Mouse (Mus musculus) ES-E14 (cell line): ENCODE results near the gene Uchl5. TPM values are rescaled to one million over a fixed set of nuclear protein-coding genes. Genes with fewer than 3 reads are reported as not detected.
A peak's percentile ranks its signal among the peaks of the same experiment; 100 is the strongest.

ENCODE experiments used
- DNase-seq: peaks from one replicate; pipeline ENCODE4 v3.0.0-alpha.2; 2013; ENCODE audit warnings: low read depth, low spot score
- H3K27ac ChIP-seq: 2 replicates; pipeline ENCODE4 v1.5.1; 2012; ENCODE audit warnings: low read depth, mild to moderate bottlenecking, low read length, moderate library complexity, mixed read lengths; ENCODE audit not compliant: poor library complexity, insufficient read depth, severe bottlenecking
- H3K36me3 ChIP-seq: 2 replicates; pipeline ENCODE4 v1.6.1; 2012; ENCODE audit warnings: mild to moderate bottlenecking, low read length, moderate library complexity, mixed read lengths; ENCODE audit not compliant: control insufficient read depth, poor library complexity, insufficient read depth, severe bottlenecking
- H3K4me1 ChIP-seq, 2 experiments: fragments of 150-350 bp in 1 of 2; sonication (generic) in 1 of 2; 2 replicates each; pipeline ENCODE4 v1.6.1; 2012; ENCODE audit warnings: low read length in 2 of 2, mild to moderate bottlenecking in 1 of 2, mixed read lengths in 1 of 2; ENCODE audit not compliant: control insufficient read depth in 2 of 2, insufficient read depth in 2 of 2, poor library complexity in 1 of 2
- H3K4me3 ChIP-seq, 2 experiments: fragments of 150-350 bp in 1 of 2; sonication (generic) in 1 of 2; 2 replicates each; pipeline ENCODE4 v1.5.1; 2012; ENCODE audit warnings: low read length in 2 of 2, low read depth in 1 of 2, mild to moderate bottlenecking in 1 of 2, mixed read lengths in 1 of 2; ENCODE audit not compliant: insufficient read depth in 1 of 2, poor library complexity in 1 of 2, severe bottlenecking in 1 of 2
- H3K9ac ChIP-seq: 2 replicates; pipeline ENCODE4 v1.6.1; 2012; ENCODE audit warnings: low read depth, mild to moderate bottlenecking, low read length, mixed read lengths; ENCODE audit not compliant: poor library complexity, insufficient read depth, severe bottlenecking
- H3K9me3 ChIP-seq: fragments of 150-350 bp; sonication (generic); 2 replicates; pipeline ENCODE4 v1.6.1; 2012; ENCODE audit warnings: low read depth, mild to moderate bottlenecking, low read length; ENCODE audit not compliant: control insufficient read depth, insufficient read depth
- CHD2 ChIP-seq: IDR thresholded peaks from 2 replicates; pipeline ENCODE4 v1.6.1; 2014; ENCODE audit warnings: mild to moderate bottlenecking, low read depth, low read length, inconsistent platforms
- HCFC1 ChIP-seq: IDR thresholded peaks from 2 replicates; pipeline ENCODE4 v1.6.1; 2012; ENCODE audit warnings: low read length, inconsistent platforms, borderline replicate concordance; ENCODE audit not compliant: insufficient read depth
- MAFK ChIP-seq: IDR thresholded peaks from 2 replicates; pipeline ENCODE4 v1.6.1; 2014; ENCODE audit warnings: mild to moderate bottlenecking, low read depth, low read length, inconsistent platforms; ENCODE audit not compliant: insufficient read depth
- ZC3H11A ChIP-seq: IDR thresholded peaks from 2 replicates; pipeline ENCODE4 v1.6.1; 2012; ENCODE audit warnings: low read depth, mild to moderate bottlenecking, inconsistent platforms, low read length, borderline replicate concordance
- ZNF384 ChIP-seq: IDR thresholded peaks from 2 replicates; pipeline ENCODE4 v1.6.1; 2012; ENCODE audit warnings: low read depth, low read length, inconsistent platforms
- in situ Hi-C, 2 experiments: fragments of 600-800 bp; cut with MboI; formaldehyde crosslinking; loops; one replicate each; pipeline ENCODE4 v1.15.1; 2025; ENCODE audit warnings: low sequenced_read_pairs in 2 of 2, inconsistent platforms in 1 of 2; ENCODE audit not compliant: unreplicated experiment in 2 of 2
- total RNA-seq: library from RNA; depleted of rRNA; stranded (reverse); fragments of 300-350 nt; gene quantifications from 2 replicates; pipeline ENCODE4 v1.2.3, GENCODE M21; 2012

Uchl5 gene
- total RNA-seq, 1 experiment: 58.5 TPM

DNA sequence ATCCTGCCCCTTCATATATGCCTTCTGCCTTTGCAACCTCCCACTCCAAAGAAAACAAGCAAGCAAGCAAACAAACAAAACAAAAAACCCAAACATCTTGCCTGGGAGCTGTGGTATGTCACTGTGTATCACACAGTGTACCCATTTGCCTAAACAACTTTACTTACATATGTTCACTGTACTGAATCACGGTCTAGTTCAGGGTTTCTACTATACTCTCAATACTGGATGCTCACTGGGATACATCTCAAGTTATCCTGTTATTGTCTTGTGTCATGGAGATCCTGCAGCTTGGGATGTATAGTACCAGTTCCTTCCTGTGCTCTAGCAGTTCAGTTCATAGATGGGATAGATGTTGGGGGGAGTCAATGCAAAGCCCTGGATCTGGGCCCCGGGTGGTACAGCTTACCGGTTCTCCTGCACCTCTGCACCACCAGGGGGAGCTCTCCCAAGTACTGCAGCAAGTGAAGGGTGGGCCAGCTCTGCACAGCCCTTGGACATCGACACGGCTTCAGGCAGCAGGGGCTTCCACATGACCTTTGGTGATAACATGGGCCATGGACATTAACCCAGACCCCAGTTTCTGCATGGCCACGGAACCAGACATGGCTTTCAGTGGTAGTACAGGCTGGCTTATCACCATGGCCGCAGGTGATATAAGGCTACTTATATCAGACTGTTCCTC lies 36.7 kb downstream of the Uchl5 start:
- H3K9me3 ChIP-seq: no peaks in the 10 kb centered on the region
- DNase-seq: peak; percentile 56
- TF ChIP-seq ZNF384 (no peak), HCFC1 (no peak), CHD2 (no peak), MAFK (no peak), ZC3H11A (no peak)
- no peaks in the 10 kb centered on the region for H3K4me1 ChIP-seq
- H3K4me3 ChIP-seq: no peak overlapping the region
- H3K27ac ChIP-seq: no peak overlapping the region
- peaks cover 2% of the 10 kb centered on the region; the same call in 1 of the 2 replicates for H3K36me3 ChIP-seq
- in situ Hi-C loops: loop anchor here in 1 of 2 experiments (25.0 kb wide), 1 partner anchor 198 kb away; the partner anchor contains the start of gene Rgs2
- H3K9ac ChIP-seq: no peak overlapping the region

DNA sequence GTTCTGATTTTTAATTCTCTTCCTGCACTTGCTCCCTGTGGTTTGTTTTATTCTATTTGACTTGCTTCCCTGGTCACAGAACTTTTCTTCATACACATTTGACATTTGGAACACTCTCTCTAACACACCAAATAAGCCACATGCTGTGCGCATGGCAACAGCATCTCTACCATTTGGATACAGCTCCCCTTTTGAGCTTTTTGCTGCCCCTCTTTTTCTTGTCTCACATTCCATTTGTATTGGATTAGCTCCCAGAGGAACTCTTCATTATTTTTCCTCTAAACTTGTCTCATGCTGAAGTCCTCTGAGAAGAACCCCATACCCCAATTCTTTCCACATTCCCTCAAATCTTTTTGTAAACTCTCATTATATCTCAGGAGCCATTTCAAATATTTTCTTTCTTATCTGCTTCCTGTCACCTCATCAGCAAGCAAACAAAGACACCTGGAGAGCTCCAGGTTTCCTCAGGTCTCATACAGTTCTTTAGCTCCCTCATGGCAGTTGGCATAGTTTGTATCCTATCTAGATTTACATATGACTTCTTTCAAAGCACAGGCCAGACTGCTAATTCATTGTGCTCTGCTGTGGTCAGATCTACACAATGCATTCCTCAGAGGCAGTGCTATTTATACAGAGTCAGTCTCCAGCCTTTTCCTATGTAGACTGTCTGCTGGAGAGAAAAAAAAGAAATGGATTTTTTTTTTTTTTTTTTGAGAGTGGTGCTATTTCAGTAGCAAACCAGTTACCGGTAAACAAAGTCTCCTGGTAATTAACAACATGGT lies 43.2 kb downstream of the Uchl5 start:
- Histone ChIP-seq H3K9me3 (no peaks in the 10 kb centered on the region), H3K4me1 (peaks cover 2% of the 10 kb centered on the region in 2 experiments; a peak in 2 of 4 replicates), H3K27ac (no peak overlapping the region), H3K4me3 (no peak overlapping the region), H3K36me3 (no peaks in the 10 kb centered on the region), H3K9ac (no peak overlapping the region)
- in situ Hi-C loops: loop anchor here in 1 of 2 experiments (25.0 kb wide), 1 partner anchor 192 kb away; the partner anchor contains the start of gene Rgs2
- DNase-seq: no peak
- TF ChIP-seq HCFC1: no peak
- peak; percentile 88 for TF ChIP-seq ZNF384
- no peak for TF ChIP-seq MAFK
- no peak for TF ChIP-seq ZC3H11A

DNA sequence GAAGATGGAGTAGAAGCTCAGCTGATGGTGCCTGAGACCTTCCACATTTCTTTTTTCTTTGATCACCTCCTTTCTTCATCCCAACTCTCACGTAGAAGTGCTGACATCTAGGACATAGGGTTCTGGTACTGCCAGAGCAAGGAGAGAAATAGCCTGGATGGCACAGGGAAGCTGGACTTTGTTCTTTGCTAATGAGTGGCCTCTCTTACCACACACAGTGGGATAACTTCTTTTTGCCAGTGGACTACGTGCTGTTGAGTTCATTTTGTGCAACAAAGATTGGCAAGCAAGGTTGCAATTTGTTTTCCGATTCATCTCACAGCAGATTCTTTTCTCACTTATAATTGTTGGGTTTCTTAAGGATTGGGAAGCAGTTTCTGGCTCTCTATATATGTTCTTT lies 45.6 kb downstream of the Uchl5 start:
- H3K27ac ChIP-seq: no peak overlapping the region

DNA sequence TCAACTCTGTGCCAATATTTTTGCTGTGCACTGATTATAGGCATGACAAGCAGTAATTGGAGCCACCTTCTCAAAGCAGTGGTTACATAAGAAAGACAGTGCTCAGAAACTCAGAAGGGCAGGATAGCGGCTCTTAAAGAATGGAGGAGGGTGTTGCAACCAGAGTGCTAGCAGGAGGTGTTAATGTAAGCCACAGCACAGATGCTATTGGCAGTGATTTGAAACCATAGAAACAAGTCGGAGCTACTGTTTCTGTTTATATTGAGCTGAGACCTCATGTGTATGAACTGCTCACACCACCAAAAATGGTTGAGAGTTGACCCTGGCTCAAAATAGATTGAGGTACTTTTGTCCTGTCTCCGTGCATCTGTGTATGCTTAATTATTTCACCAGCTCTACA lies 53.6 kb downstream of the Uchl5 start:
- in situ Hi-C loops: no loop called here
- H3K27ac ChIP-seq: no peak overlapping the region

More for the DNA sequence above, 45.6 kb downstream of the Uchl5 start:
- Histone ChIP-seq H3K9ac (no peak overlapping the region), H3K4me3 (no peak overlapping the region), H3K36me3 (no peaks in the 10 kb centered on the region), H3K4me1 (peaks cover 2% of the 10 kb centered on the region in 2 experiments; a peak in 2 of 4 replicates), H3K9me3 (no peaks in the 10 kb centered on the region)
- TF ChIP-seq MAFK (no peak), HCFC1 (no peak), ZC3H11A (no peak), CHD2 (no peak), ZNF384 (no peak)
- in situ Hi-C loops: loop anchor here in 1 of 2 experiments (25.0 kb wide), 1 partner anchor 190 kb away; the partner anchor contains the start of gene Rgs2
- DNase-seq: no peak

More for the DNA sequence above, 53.6 kb downstream of the Uchl5 start:
- Histone ChIP-seq H3K4me3 (no peak overlapping the region), H3K9ac (no peak overlapping the region), H3K9me3 (no peaks in the 10 kb centered on the region), H3K4me1 (no peaks in the 10 kb centered on the region), H3K36me3 (no peaks in the 10 kb centered on the region)
- TF ChIP-seq ZC3H11A: no peak
- no peak for DNase-seq
